Mouse (Mus musculus) mesoderm, embryonic 11.5 days (tissue): ENCODE measurements around the gene Ttc16.

ENCODE experiments used
- DNase-seq: peaks from one replicate; pipeline ENCODE4 v3.0.0-alpha.2; 2012; ENCODE audit warnings: low read depth, low spot score

Ttc16 gene

GRCm38 (mm10) chr2:32775359-32776074 is at the start of gene Ttc16, which contains the start of gene Ptrh1:
Gene Ttc16, minus strand, starts transcription at chr2:32775633.
Gene Ptrh1, plus strand, starts transcription at chr2:32775786.
- DNase-seq: peak; percentile 97

- no peak for DNase-seq
These were observed 49.3 kb upstream of the Ttc16 start for GRCm38 (mm10) chr2:32824778-32825177.

GRCm38 (mm10) chr2:32824181-32824580 is 48.7 kb upstream of the Ttc16 start:
- peak; percentile 57 for DNase-seq

GRCm38 (mm10) chr2:32823579-32824154 is 48.2 kb upstream of the Ttc16 start:
- no peak for DNase-seq

- peak; percentile 44 for DNase-seq
These were observed 47.7 kb upstream of the Ttc16 start for GRCm38 (mm10) chr2:32823153-32823552.

- no peak for DNase-seq
These were observed 47.2 kb upstream of the Ttc16 start for GRCm38 (mm10) chr2:32822643-32823042.

GRCm38 (mm10) chr2:32821041-32821802 is 45.8 kb upstream of the Ttc16 start:
- DNase-seq: peak; percentile 32

GRCm38 (mm10) chr2:32818208-32818607 is 42.8 kb upstream of the Ttc16 start:
- DNase-seq: no peak

GRCm38 (mm10) chr2:32817589-32817988 is 42.2 kb upstream of the Ttc16 start:
- DNase-seq: no peak

GRCm38 (mm10) chr2:32816946-32817581 is 41.6 kb upstream of the Ttc16 start:
- peak; percentile 18 for DNase-seq

- DNase-seq: no peak
These were observed 41.1 kb upstream of the Ttc16 start for GRCm38 (mm10) chr2:32816497-32816896.

- no peak for DNase-seq
These were observed 36.5 kb upstream of the Ttc16 start for GRCm38 (mm10) chr2:32811959-32812358.

GRCm38 (mm10) chr2:32808816-32809566 is 33.6 kb upstream of the Ttc16 start:
- no peak for DNase-seq

- DNase-seq: no peak
These were observed 23.0 kb upstream of the Ttc16 start for GRCm38 (mm10) chr2:32798251-32798962.

GRCm38 (mm10) chr2:32795748-32796418 is 20.4 kb upstream of the Ttc16 start:
- DNase-seq: no peak

GRCm38 (mm10) chr2:32791297-32791696 is 15.9 kb upstream of the Ttc16 start:
- no peak for DNase-seq

- no peak for DNase-seq
These were observed 13.1 kb upstream of the Ttc16 start for GRCm38 (mm10) chr2:32788581-32788980.

GRCm38 (mm10) chr2:32787176-32787575 is 11.7 kb upstream of the Ttc16 start:
- DNase-seq: peak; percentile 35

- DNase-seq: peak; percentile 32
These were observed 8.7 kb upstream of the Ttc16 start, which contains the start of gene Cfap157 for GRCm38 (mm10) chr2:32784048-32784681. Gene Cfap157, minus strand, starts transcription at chr2:32784428.
